8 mouse cellular contexts compared by ENCODE assay signal in genomic region chr14:58069927-58070326, GRCm38 (mm10). TPM values are rescaled to one million over a fixed set of nuclear protein-coding genes. Genes with fewer than 3 reads are reported as not detected.
DNase-seq lines count a peak whose midpoint lies in the region; TF ChIP-seq lines count a peak whose summit lies in the region.

No protein-coding gene starts in this region.

- peaks cover 82% of the 10 kb centered on the region for H3K27me3 ChIP-seq in forebrain, embryonic 10.5 days (ENCODE audit: poor library complexity, severe bottlenecking)

- intact Hi-C loops in left cerebral cortex, adult 2 months (cut with DNase I): loop anchor here (10.0 kb wide), 1 partner anchor 275 kb away; the partner anchor contains the start of gene Sap18
- intact Hi-C loops in left cerebral cortex, postnatal 14 days (cut with DNase I): loop anchor here (10.0 kb wide), 1 partner anchor 135 kb away; no protein-coding TSS in a partner anchor
- intact Hi-C loops in left cerebral cortex, postnatal 36 days (cut with DNase I): loop anchor here (5.0 kb wide), 1 partner anchor 1132 kb away; the partner anchor contains the start of gene Rcbtb1

- H3K27ac ChIP-seq in left cerebral cortex, adult 2 months: no peak overlapping the region
- H3K27ac ChIP-seq in forebrain, embryonic 10.5 days: no peak overlapping the region

- H3K4me3 ChIP-seq in left cerebral cortex, adult 2 months: peak overlapping the region; percentile 56
- H3K4me3 ChIP-seq in forebrain, embryonic 10.5 days: peak overlapping the region; percentile 66

- H3K36me3 ChIP-seq in forebrain, embryonic 10.5 days (replicated peaks): no peaks in the 10 kb centered on the region

- no peak for DNase-seq in left cerebral cortex, adult 2 months (ENCODE audit: extremely low spot score in 1 of 2, low spot score in 2 of 2)
- DNase-seq in left cerebral cortex, postnatal 14 days (ENCODE audit: low spot score in 2 of 2): no peak
- no peak for DNase-seq in forebrain, embryonic 10.5 days (ENCODE audit: extremely low spot score, low spot score)
- peak; percentile 29 for DNase-seq in kidney, postnatal 14 days
- peak; percentile 60 for DNase-seq in retina, embryonic 14.5 days (ENCODE audit: low spot score)
- no peak for DNase-seq in frontal cortex, postnatal 25 days (ENCODE audit: low spot score in 2 of 2)
- no peak for DNase-seq in left cerebral cortex, postnatal 36 days (ENCODE audit: low spot score in 2 of 2)
- no peak for DNase-seq in adrenal gland, postnatal 10 days

- WGBS in forebrain, embryonic 10.5 days: 2% methylated on average over 6 of the region's 6 CpGs

- no peak for TF ChIP-seq CTCF in left cerebral cortex, adult 2 months (IDR thresholded peaks at IDR 0.05)

- peaks cover 53% of the 10 kb centered on the region for H3K4me1 ChIP-seq in forebrain, embryonic 10.5 days

- H3K9me3 ChIP-seq in forebrain, embryonic 10.5 days: no peaks in the 10 kb centered on the region

RNA-seq across cellular contexts. Expression of gene Fgf9, which starts 0.4 kb away (rescaled TPM):
- total RNA-seq in left cerebral cortex, adult 2 months (2021): 10 to 100 TPM; 23.8 to 25.0 TPM
- total RNA-seq in left cerebral cortex, postnatal 14 days (2021): 10 to 100 TPM; 20.9 to 22.2 TPM
- 2.1 and 3.4 TPM in 2 replicates for polyA plus RNA-seq in forebrain, embryonic 10.5 days (2016; fragmentation: Nextera tagmentation; extraction: Ambion mirVana)
- 10 to 100 TPM; 20.3 to 23.4 TPM for total RNA-seq in left cerebral cortex, postnatal 36 days (2021)
- 10 to 100 TPM; 14.7 to 14.8 TPM for total RNA-seq in adrenal gland, postnatal 10 days (2021)

Comparison
In these comparisons a context has a peak if more than half of its experiments do, and no peak if none do; other contexts are left out.
1. DNase-seq: peak in kidney, postnatal 14 days (single experiment) and retina, embryonic 14.5 days (single experiment); none in left cerebral cortex, adult 2 months (0 of 2), left cerebral cortex, postnatal 14 days (0 of 2), forebrain, embryonic 10.5 days (single experiment), frontal cortex, postnatal 25 days (0 of 2), left cerebral cortex, postnatal 36 days (0 of 2) and adrenal gland, postnatal 10 days (single experiment).